Mouse (Mus musculus): Measurements from ENCODE around the gene Hydin. TPM values are rescaled to one million over a fixed set of nuclear protein-coding genes. Genes with fewer than 3 reads are reported as not detected.

The Hydin gene
- total and polyA plus RNA-seq, 3 experiments: 9.5 to 17.3 (median 9.8) TPM

DNA sequence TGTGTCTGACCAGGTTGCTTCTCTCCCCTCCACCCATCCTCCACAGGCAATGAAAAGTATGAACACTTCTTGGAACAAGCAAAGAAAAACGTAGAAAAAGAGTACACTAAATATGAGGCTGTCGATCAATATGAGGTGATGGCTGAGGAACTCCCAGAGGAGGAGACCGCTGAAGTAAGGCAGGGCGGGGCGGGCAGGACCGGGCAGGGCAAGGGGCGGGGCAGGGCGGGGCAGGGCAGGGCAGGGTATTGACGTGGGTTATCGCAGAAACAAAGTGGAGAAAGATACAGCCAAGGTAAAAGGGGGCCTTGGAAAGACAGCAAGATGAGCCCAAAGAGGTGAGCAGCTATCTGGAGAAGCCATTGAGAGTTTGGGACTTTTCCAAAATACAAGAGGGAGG lies 236.1 kb downstream of the Hydin start:
- DNase-seq (ENCODE audit: extremely low read depth): no peak
- in situ Hi-C loops (cut with MboI; ENCODE audit: low pct_ligation_motif_present, low pct_unique_long_range_greater_than_20kb, low sequenced_read_pairs): no loop called here
- dilution Hi-C loops (cut with MboI; ENCODE audit: extremely low pct_ligation_motif_present, extremely low pct_unique_long_range_greater_than_20kb, low sequenced_read_pairs): no loop called here

DNA sequence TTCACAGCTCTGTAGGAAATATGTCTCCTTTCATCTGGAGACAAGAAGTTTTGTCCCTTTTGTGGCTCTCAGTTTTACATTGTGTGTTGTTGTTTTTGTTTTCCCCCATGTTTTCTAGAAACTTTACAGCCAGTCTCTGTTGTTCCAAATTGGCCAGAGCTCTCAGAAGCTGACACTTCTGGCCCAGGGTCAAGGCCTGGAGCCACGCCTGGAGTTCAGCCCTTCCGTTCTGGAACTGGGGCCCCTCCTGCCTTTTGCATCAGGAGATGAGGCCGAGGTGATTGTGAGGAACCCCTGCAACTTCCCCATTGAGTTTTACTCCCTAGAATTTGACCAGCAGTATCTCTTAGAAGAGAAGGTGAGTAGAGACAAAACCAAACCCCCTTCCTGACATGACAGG lies 242.0 kb downstream of the Hydin start:
- in situ Hi-C loops (cut with MboI; ENCODE audit: low pct_ligation_motif_present, low pct_unique_long_range_greater_than_20kb, low sequenced_read_pairs): no loop called here
- Histone ChIP-seq H3K9me3 (replicated peaks; ENCODE audit: low read length) (peaks cover 6% of the 10 kb centered on the region), H3K4me2 (ENCODE audit: insufficient read depth, low read depth, poor library complexity, severe bottlenecking) (no peak overlapping the region), H3K4me1 (ENCODE audit: control insufficient read depth in 1 of 2, insufficient read depth in 2 of 2) (peaks cover 0 to 4% of the 10 kb centered on the region in 2 experiments; a peak in 2 of 4 replicates), H3K27ac (ENCODE audit: insufficient read depth, low read depth) (no peak overlapping the region), H3K27me3 (replicated peaks) (no peaks in the 10 kb centered on the region), H3K9ac (ENCODE audit: insufficient read depth, low read depth) (no peak overlapping the region), H3K36me3 (replicated peaks in 1 of 2; ENCODE audit: control insufficient read depth in 1 of 2, insufficient read depth in 1 of 2, low read length in 1 of 2) (peaks cover 36 to 79% of the 10 kb centered on the region in 2 experiments), H3K4me3 (replicated peaks in 1 of 3; ENCODE audit: low read depth in 2 of 3, low read length in 2 of 3, poor library complexity in 1 of 3) (no peak overlapping the region), H3K79me2 (replicated peaks; ENCODE audit: control insufficient read depth, extremely low read depth, insufficient read depth, poor library complexity, severe bottlenecking) (no peaks in the 10 kb centered on the region)
- no peak for TF ChIP-seq POLR2AphosphoS2 (IDR thresholded peaks at IDR 0.05; ENCODE audit: low read depth, low read length)
- TF ChIP-seq JUND (conservative IDR thresholded peaks at IDR 0.05; ENCODE audit: low read depth, low read length): no peak
- dilution Hi-C loops (cut with MboI; ENCODE audit: extremely low pct_ligation_motif_present, extremely low pct_unique_long_range_greater_than_20kb, low sequenced_read_pairs): no loop called here
- DNase-seq (ENCODE audit: extremely low read depth): no peak

More for the DNA sequence above, 236.1 kb downstream of the Hydin start:
- H3K36me3 ChIP-seq (replicated peaks in 1 of 2; ENCODE audit: control insufficient read depth in 1 of 2, insufficient read depth in 1 of 2, low read length in 1 of 2): peaks cover 27 to 54% of the 10 kb centered on the region in 2 experiments
- H3K27me3 ChIP-seq (replicated peaks): no peaks in the 10 kb centered on the region
- peak overlapping the region; percentile 18 to 45 (median 24) for H3K4me3 ChIP-seq (replicated peaks in 1 of 3; ENCODE audit: low read depth in 2 of 3, low read length in 2 of 3, poor library complexity in 1 of 3)
- H3K27ac ChIP-seq (ENCODE audit: insufficient read depth, low read depth): no peak overlapping the region
- H3K9ac ChIP-seq (ENCODE audit: insufficient read depth, low read depth): no peak overlapping the region
- peak overlapping the region; percentile 86 for H3K4me2 ChIP-seq (ENCODE audit: insufficient read depth, low read depth, poor library complexity, severe bottlenecking)
- no peaks in the 10 kb centered on the region for H3K79me2 ChIP-seq (replicated peaks; ENCODE audit: control insufficient read depth, extremely low read depth, insufficient read depth, poor library complexity, severe bottlenecking)
- TF ChIP-seq PAX5 (IDR thresholded peaks at IDR 0.05; ENCODE audit: low read length) (no peak), UBTF (IDR thresholded peaks at IDR 0.05; ENCODE audit: low read depth, low read length) (no peak), SMC3 (IDR thresholded peaks at IDR 0.05; ENCODE audit: low read depth, low read length) (no peak), POLR2A (IDR thresholded peaks at IDR 0.05; ENCODE audit: low read depth, low read length) (no peak), RCOR1 (conservative IDR thresholded peaks at IDR 0.05; ENCODE audit: low read depth, low read length) (no peak), KAT2A (IDR thresholded peaks at IDR 0.05; ENCODE audit: insufficient replicate concordance, low read length) (no peak), ZC3H11A (IDR thresholded peaks at IDR 0.05; ENCODE audit: low read depth, low read length) (no peak), CHD1 (IDR thresholded peaks at IDR 0.05; ENCODE audit: low read depth, low read length) (no peak), BHLHE40 (IDR thresholded peaks at IDR 0.05; ENCODE audit: low read depth, low read length) (no peak), ZMIZ1 (IDR thresholded peaks at IDR 0.05; ENCODE audit: low read depth, low read length) (no peak), TCF12 (IDR thresholded peaks at IDR 0.05; ENCODE audit: low read depth, low read length) (no peak), MAZ (IDR thresholded peaks at IDR 0.05; ENCODE audit: low read depth, low read length) (no peak), MXI1 (IDR thresholded peaks at IDR 0.05; ENCODE audit: low read depth, low read length) (no peak)
- peaks cover 14 to 38% of the 10 kb centered on the region in 2 experiments for H3K4me1 ChIP-seq (ENCODE audit: control insufficient read depth in 1 of 2, insufficient read depth in 2 of 2)
- no peaks in the 10 kb centered on the region for H3K9me3 ChIP-seq (replicated peaks; ENCODE audit: low read length)

GRCm38 (mm10) chr8:110519790-110520189 lies 253.0 kb downstream of the Hydin start:
- no peak for DNase-seq (ENCODE audit: extremely low read depth)
- no peak overlapping the region for H3K4me3 ChIP-seq (replicated peaks in 1 of 3; ENCODE audit: low read depth in 2 of 3, low read length in 2 of 3, poor library complexity in 1 of 3)
- in situ Hi-C loops (cut with MboI; ENCODE audit: low pct_ligation_motif_present, low pct_unique_long_range_greater_than_20kb, low sequenced_read_pairs) (no loop called here), dilution Hi-C loops (cut with MboI; ENCODE audit: extremely low pct_ligation_motif_present, extremely low pct_unique_long_range_greater_than_20kb, low sequenced_read_pairs) (no loop called here)
- H3K79me2 ChIP-seq (replicated peaks; ENCODE audit: control insufficient read depth, extremely low read depth, insufficient read depth, poor library complexity, severe bottlenecking): no peaks in the 10 kb centered on the region
- no peak overlapping the region for H3K4me2 ChIP-seq (ENCODE audit: insufficient read depth, low read depth, poor library complexity, severe bottlenecking)
- no peak overlapping the region for H3K27ac ChIP-seq (ENCODE audit: insufficient read depth, low read depth)
- H3K9ac ChIP-seq (ENCODE audit: insufficient read depth, low read depth): no peak overlapping the region
- H3K4me1 ChIP-seq (ENCODE audit: control insufficient read depth in 1 of 2, insufficient read depth in 2 of 2): peaks cover 13 to 33% of the 10 kb centered on the region in 2 experiments
- H3K27me3 ChIP-seq (replicated peaks): no peaks in the 10 kb centered on the region
- peaks cover 11 to 60% of the 10 kb centered on the region in 2 experiments for H3K36me3 ChIP-seq (replicated peaks in 1 of 2; ENCODE audit: control insufficient read depth in 1 of 2, insufficient read depth in 1 of 2, low read length in 1 of 2)
- peaks cover 2% of the 10 kb centered on the region for H3K9me3 ChIP-seq (replicated peaks; ENCODE audit: low read length)
- TF ChIP-seq UBTF (IDR thresholded peaks at IDR 0.05; ENCODE audit: low read depth, low read length) (no peak), NRF1 (IDR thresholded peaks at IDR 0.05; ENCODE audit: low read depth, low read length) (no peak), MYC (IDR thresholded peaks at IDR 0.05; ENCODE audit: low read depth, low read length) (peak; percentile 77), USF1 (IDR thresholded peaks at IDR 0.05; ENCODE audit: low read depth, low read length) (peak; percentile 7; the same call in 1 of the 2 replicates), ZC3H11A (IDR thresholded peaks at IDR 0.05; ENCODE audit: low read depth, low read length) (no peak), USF2 (conservative IDR thresholded peaks at IDR 0.05; ENCODE audit: low read depth, low read length) (no peak), KAT2A (IDR thresholded peaks at IDR 0.05; ENCODE audit: insufficient replicate concordance, low read length) (no peak), ZKSCAN1 (IDR thresholded peaks at IDR 0.05; ENCODE audit: borderline replicate concordance, low read depth, low read length) (no peak), GABPA (IDR thresholded peaks at IDR 0.05; ENCODE audit: insufficient replicate concordance, low read depth, low read length) (no peak), IRF4 (IDR thresholded peaks at IDR 0.05; ENCODE audit: low read depth, low read length) (no peak), MAFK (IDR thresholded peaks at IDR 0.05; ENCODE audit: insufficient replicate concordance, low read length) (no peak), SMC3 (IDR thresholded peaks at IDR 0.05; ENCODE audit: low read depth, low read length) (no peak), MAZ (IDR thresholded peaks at IDR 0.05; ENCODE audit: low read depth, low read length) (no peak), POLR2A (IDR thresholded peaks at IDR 0.05; ENCODE audit: low read depth, low read length) (no peak), JUN (IDR thresholded peaks at IDR 0.05; ENCODE audit: insufficient read depth, low read depth, low read length) (no peak), EP300 (IDR thresholded peaks at IDR 0.05; ENCODE audit: low read length) (0 out of 2 replicates have a peak, but pooled peaks have one; percentile 28), MAX (IDR thresholded peaks at IDR 0.05; ENCODE audit: low read length) (peak; percentile 79)

All from CH12.LX (cell line).